Mouse (Mus musculus) bone marrow macrophage, adult 2 months (primary cell): ENCODE results near the gene Tmem119.

ENCODE experiments used
- CTCF ChIP-seq: IDR thresholded peaks from 2 replicates; pipeline ENCODE4 v1.5.1; 2012; ENCODE audit warnings: low read depth, mild to moderate bottlenecking, low read length, moderate library complexity
- POLR2A ChIP-seq: IDR thresholded peaks from 2 replicates; pipeline ENCODE4 v1.6.1; 2012; ENCODE audit warnings: mild to moderate bottlenecking, low read depth, low read length, borderline replicate concordance

- TF ChIP-seq POLR2A (no peak), CTCF (no peak)
These were observed 3.0 kb downstream of the Tmem119 start for GRCm38 (mm10) chr5:113797149-113797882.
